Mouse (Mus musculus) urinary bladder, adult 18-20 months (tissue): ENCODE measurements around the gene Mmp23.

Source experiments
- DNase-seq, 2 experiments: peaks; one replicate each; pipeline ENCODE4 v3.0.0; 2022; ENCODE audit warnings: low spot score in 2 of 2, mixed read lengths in 2 of 2

The Mmp23 gene

GRCm38 (mm10) chr4:155601091-155601996 is 51.8 kb downstream of the Mmp23 start, which contains the start of gene Slc35e2:
Gene Slc35e2 (plus strand): TSS chr4:155601416.
- DNase-seq, result peak; percentile 86 to 98
